Mouse (Mus musculus) thymus, postnatal 14 days (tissue): ENCODE data around the gene Eif3i.

Experiments
- DNase-seq: peaks from one replicate; pipeline ENCODE4 v3.0.0; 2021

Eif3i gene

GRCm38 (mm10) chr4:129600233-129601158 is at the start of gene Eif3i, which contains the start of gene Tmem234:
Gene Eif3i, minus strand, starts transcription at chr4:129600648.
Gene Tmem234, plus strand, starts transcription at chr4:129600668.
- DNase-seq = peak; percentile 90

DNA sequence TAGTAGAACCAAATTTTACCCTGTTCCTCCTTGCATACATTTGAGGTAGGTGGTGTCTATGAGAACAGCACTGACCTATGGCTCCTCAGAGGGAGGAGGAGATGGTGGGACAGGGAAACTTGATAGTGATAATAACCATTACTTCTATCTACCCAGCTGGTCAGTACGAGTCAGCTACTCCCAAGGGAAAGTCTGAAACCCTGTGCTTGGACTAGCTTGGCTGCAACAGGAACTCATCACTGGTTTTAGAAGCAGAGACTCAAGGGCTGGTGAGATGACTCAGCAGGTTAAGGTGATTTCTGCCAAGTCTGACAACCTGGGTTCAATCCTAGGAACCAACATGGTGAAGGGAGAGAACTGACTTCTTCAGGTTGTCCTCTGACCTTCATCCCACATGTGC is 48.2 kb upstream of the Eif3i start:
- DNase-seq = no peak

GRCm38 (mm10) chr4:129645204-129645603 is 44.8 kb upstream of the Eif3i start:
- DNase-seq = no peak

GRCm38 (mm10) chr4:129641756-129642155 is 41.3 kb upstream of the Eif3i start:
- no peak for DNase-seq

GRCm38 (mm10) chr4:129640638-129641467 is 40.4 kb upstream of the Eif3i start, which contains the start of gene Txlna:
Gene Txlna, minus strand, starts transcription at chr4:129641065.
- DNase-seq = peak; percentile 96

DNA sequence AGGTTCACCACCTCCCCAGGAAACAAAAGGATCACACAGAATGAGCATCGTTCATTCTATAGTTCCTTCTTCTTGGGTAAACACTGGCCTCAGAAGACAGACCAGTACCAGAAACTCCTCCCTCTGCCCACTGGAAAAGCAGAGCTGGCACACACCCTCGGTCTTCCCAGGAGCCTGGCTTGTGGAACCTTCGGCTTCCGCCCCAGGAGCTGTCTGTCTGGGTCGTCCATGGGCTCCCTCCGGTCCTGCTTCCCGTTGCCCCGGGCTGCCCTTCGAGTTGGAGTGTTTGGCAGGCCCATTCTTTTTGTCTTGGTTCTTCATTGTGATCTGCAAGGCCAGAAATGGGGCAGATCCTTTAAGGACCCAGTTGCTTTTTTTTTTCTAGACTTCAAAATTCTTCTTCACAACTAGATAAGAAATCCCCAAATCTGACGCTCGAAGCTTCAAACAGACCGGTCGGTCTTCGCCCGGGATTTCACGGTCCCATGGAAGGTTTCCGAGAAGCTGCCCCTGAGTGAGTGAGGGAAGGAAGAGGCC is 39.7 kb upstream of the Eif3i start:
- DNase-seq = peak; percentile 37

DNA sequence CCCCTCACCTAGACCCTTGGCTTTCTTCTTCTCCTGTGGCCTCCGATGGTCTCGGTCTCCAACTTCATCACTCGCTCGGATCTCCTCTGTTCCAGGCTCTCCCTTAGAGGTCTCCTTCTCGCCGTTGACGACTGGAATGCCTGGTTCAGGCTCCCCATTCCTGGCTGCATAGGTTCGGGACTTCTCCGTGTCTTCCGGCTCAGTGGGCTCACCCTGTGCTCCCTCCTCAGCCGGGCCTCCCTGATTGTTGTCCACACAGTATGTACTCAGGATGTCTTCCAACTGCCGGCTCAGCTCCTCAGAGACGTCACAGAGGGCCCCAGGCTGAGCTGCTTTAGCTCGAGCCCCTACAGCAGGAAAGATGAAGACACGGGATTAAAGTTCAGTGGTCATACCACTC is 38.8 kb upstream of the Eif3i start:
- DNase-seq = no peak

GRCm38 (mm10) chr4:129633852-129634251 is 33.4 kb upstream of the Eif3i start:
- DNase-seq = no peak

DNA sequence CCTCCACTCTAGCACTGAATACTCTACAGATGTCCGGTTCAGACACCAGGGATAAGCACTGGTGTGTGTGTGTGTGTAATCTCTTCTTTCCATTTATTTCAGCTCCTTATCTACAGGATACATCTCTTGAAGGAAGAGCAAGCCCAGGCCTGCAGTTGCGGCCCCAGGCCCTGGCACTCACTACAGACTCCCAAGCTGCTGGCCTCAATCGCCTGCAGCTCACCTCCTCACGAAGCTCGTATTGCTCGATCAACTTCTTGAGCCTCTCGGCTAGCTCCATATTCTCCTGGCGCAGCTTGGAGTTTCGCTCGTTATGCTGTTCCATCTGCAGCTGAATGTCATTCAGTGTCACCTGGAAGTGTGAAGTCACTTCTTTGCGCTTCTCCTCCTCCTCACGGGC is 31.4 kb upstream of the Eif3i start:
- DNase-seq = no peak

DNA sequence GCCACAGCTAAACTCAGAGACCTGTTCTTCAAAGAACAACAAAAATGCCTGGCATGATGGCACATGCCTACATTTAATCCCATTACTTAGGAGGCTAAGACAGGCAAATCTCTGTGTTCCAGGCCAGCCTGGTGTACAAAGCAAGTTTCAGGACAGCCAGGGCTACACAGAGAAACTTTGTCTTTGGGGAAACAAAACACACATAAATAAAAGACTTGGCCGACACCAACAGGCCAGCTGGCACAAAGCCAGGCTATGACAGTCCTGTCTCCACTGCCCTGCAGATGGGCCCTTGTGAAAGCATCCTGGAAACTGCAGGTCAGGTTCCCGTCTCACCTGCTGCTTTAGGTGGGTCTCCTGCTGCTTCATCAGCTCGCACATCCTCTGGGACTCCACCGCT is 30.5 kb upstream of the Eif3i start:
- DNase-seq = no peak

DNA sequence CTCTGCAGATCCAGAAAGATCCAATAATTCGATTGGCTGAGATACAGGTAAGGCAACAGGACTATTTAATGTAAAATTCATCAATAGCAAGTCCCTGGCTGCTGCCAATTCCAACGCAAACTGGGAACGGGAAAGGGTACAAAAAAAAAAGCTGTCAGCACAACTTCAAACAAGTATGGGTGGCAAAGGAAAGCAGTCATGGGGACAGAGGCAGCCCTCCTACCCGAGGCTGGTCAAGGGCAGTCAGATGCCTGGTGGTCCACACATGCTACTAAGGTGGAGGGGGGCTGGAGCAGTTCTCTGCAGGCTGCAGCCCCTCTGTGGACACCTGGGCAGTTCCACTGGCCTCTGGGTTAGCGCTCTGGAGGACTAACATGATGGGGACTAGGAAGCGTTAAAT is 25.6 kb upstream of the Eif3i start:
- no peak for DNase-seq

- DNase-seq = no peak
These were observed 25.0 kb upstream of the Eif3i start for GRCm38 (mm10) chr4:129625496-129625895.

DNA sequence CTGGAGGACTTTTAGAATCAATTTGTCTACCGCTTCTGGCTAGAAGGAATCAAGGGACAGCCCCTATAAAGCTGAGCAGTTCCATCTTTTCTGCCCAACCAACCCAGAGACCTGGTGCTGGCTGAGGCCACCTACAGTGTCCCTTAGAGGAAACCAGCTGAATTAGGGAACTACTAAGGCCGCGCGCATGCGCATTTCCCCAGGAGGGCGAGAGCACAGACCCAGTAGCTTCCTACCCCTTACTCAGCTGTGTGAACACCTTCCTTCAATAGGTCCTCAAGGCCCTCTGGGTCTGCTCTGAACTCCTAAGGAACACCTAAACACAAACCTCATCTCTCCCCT is 24.6 kb upstream of the Eif3i start:
- DNase-seq = peak; percentile 78

GRCm38 (mm10) chr4:129624281-129625028 is 24.0 kb upstream of the Eif3i start:
- DNase-seq = peak; percentile 89

GRCm38 (mm10) chr4:129623681-129624091 is 23.2 kb upstream of the Eif3i start, which contains the start of gene Ccdc28b:
Gene Ccdc28b, minus strand, starts transcription at chr4:129623947.
- peak; percentile 62 for DNase-seq

DNA sequence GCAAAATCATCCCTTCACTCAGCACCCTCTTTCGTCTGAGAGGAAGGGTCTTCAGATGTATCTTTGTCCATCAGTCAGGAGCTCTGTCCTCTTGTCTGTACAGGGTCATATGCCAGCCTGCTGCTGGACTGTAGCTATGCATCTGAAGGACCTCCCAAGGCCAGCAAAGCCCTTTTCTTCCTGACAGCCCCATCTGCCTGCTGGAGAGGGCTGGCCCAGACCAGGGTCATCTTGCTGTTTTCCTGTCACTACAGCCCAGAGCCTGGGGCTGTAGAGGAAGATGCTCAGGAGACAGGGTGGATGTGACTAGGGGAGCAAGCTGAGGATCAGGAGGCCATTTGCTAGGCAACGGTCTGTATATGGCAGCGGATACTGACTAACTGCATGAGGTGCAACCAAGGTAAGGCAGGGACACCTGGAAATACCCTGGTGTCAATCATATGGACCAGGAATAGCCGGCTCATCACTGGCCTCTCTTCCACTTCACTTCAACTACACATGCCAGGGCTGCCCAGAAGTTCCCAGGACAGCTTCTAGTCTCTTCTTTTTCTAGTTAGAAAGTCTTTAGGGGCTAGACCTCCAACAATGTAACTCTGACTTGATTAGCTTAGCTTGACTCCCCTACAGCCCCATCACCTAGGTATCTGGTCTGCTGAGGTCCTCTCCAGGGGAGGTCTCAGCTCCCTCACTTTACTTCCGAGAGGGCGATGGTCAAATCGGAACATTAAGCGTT is 22.5 kb upstream of the Eif3i start:
- DNase-seq = no peak

DNA sequence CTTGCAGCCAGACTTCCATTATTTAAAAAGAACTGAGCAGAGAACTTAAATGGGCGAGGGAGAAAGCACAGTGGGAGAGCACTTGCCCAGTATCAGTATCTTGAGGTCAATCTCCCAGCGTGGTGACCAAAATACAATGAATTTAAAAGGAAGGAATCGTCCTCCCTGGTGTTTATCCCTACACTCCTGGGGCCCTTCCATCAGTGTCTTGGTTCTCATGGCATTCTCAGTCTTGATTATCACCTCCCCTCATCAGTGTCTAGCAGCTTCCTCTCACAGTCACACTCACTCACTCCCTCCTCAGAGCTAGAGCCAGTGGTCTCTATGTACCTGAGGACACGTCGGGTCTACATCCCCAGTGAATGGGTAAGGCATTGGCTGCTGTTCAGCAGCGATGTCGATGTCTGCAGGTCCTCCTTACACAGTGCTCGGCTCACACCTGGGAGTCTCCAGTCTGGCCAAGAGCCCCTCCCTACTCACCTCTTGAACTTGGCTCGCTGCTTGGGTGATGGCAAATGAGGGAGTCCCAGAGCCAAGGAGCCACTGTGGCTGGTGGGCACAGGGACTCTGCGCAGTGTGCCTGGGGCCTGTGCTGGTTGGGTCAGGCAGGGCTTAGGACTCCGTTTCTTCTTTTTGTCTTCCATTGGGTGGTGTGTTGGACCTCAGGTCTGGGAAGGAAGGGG is 21.8 kb upstream of the Eif3i start:
- no peak for DNase-seq

- no peak for DNase-seq
These were observed 20.9 kb upstream of the Eif3i start for GRCm38 (mm10) chr4:129621283-129621841.

DNA sequence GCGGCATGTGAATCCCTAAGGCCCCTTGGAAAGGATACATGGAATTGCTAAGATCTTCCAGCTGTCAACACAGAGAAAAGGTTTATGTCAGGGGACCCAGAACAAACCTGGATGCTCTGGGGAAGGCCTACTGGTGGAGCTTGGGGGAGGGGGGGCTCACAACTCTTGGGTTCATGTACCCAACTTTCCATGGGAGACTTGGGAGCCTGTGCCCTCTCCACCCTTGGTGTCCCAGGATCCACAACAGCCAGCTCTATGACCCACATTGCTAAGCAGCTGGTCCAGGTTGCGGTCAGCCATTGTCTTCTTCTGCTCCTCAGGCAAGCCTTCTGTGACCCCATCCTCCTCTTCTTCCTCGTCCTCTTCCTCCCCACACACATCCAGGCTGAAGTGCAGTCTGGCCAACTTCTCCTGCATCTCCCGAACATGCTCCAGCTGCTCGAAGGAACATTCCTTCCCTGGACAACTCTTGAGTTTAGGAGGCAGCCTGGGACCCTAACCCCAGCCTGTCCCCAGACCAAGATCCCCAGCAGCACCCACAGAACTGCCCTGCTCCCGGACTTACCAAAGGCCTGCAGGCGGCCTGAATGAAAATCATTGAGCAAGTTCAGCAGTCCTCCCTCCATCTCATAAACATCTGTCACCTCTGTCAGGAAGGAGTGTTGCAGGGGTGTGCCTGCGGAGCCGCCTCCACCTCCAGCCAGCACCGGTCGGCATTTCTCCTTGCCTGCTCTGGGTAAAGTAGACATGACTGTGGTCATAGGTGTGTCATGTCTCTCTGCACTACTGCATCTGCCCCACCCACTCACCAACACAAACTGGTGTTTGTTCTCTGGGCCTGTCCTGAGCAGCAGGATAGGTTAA is 20.2 kb upstream of the Eif3i start:
- no peak for DNase-seq
